Mouse (Mus musculus) right cerebral cortex, adult 2 months (tissue): Measurements from ENCODE around the gene Gm12800.
"Not testable (repeated sequence)": the region's sequence is repeated elsewhere in the genome, so short reads cannot be mapped to it uniquely, and the experiment has no call there.

Experiments used
- DNase-seq, 2 experiments: peaks; one replicate each; pipeline ENCODE4 v3.0.0; 2021 to 2022; ENCODE audit warnings: low spot score in 2 of 2

Gene Gm12800

GRCm38 (mm10) chr4:101908821-101909220, at the start of gene Gm12800:
Gene Gm12800 (plus strand): TSS chr4:101909121.
- not testable (repeated sequence) for DNase-seq

- DNase-seq, result peak; percentile 50 to 62
Observed at GRCm38 (mm10) chr4:101860873-101861272, 48.0 kb upstream of the Gm12800 start.

DNA sequence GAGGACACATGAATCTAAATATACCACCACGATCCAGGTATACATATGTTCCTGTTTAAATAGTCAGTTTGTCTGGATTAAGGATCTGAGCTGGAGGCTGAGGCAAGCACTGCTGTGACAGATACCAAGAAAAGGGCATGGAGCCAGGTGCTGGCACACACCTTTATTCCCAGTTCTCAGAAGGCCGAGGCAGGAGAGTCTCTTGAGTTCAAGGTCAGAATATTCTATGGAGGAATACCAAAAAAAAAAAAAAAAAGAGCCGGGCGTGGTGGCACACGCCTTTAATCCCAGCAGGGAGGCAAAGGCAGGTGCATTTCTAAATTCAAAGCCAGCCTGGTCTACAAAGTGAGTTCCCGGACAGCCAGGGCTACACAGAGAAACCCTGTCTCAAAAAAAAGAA, 46.6 kb upstream of the Gm12800 start:
- DNase-seq, result no peak

DNA sequence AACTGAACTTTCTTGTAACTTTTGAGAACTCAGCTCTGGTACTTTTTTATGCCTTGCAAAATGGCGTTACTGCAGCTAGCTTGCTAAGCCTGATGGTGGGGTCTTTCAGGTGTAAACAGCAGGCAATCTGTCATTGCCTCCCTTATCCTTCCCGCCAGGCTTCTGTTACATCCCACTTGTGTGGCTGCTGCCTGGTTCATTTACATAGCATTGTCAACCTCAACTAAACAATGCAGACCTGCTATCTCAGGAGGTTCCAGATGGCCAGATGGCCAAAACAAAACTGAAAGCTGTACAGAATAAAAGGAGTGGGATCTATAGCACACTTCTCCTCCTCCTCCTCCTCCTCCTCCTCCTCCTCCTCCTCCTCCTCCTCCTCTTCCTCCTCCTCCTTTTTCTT, 36.9 kb upstream of the Gm12800 start:
- DNase-seq, result not testable (repeated sequence)

DNA sequence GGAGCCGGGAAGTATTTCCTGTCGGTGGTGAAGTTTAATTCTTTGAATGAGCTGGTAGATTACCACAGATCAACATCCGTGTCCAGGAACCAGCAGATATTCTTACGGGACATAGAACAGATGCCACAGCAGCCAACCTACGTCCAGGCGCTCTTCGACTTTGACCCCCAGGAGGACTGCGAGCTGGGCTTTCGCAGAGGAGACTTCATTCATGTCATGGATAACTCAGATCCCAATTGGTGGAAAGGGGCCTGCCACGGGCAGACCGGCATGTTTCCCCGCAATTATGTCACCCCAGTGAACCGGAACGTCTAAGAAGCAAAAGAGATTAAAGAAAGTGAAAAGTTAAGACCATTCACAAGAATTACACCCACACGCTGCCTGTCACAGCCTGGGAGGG, 33.2 kb upstream of the Gm12800 start:
- DNase-seq, result not testable (repeated sequence)

GRCm38 (mm10) chr4:101883641-101884040, 25.3 kb upstream of the Gm12800 start:
- DNase-seq, result no peak

DNA sequence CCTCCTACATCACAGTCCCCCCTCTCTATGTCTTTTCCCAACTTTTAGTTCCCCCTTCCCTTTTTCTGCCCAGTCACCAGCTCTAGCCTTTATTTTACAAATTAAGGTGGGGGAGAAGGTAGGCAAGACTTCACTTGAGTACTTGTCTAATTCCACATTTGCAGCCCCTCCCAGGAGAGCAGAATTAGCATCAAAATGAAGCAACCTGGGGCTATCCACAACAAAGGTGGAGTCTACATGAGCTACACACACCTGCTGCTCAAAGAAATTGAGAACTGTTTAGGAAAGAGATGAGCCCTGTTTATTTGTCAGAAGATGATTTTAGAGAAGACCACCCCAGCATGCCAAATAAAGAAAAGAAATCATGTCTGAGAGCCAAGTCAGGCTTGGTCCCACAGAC, 19.5 kb upstream of the Gm12800 start:
- no peak for DNase-seq

- DNase-seq, result no peak
Observed at GRCm38 (mm10) chr4:101893656-101894420, 15.1 kb upstream of the Gm12800 start, which contains the start of gene C130073F10Rik. Gene C130073F10Rik (minus strand): TSS chr4:101893789.

DNA sequence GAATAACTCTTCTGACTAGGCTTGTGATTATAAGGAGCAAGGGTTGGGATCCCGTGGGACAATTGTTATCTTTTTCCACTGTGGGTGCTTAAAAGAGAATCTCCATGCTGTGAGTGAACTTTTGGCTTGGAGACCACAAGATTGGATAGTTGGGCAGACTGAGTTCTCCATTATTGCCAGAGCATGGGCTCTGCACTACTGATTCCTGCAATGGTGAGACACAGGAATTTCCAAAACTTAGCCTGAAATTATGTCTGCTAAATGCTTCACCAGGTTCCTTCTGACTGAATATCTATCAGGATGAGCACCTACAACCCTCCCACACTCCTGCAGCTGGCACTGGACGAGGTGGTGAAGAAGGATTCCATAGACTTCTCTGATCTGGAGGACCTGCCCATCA, 31.2 kb downstream of the Gm12800 start, which contains the start of gene Gm12794:
Gene Gm12794, plus strand, starts transcription at position 301 of the 400 bp plus-strand sequence.
- DNase-seq, result not testable (repeated sequence)
